Mouse (Mus musculus) liver, adult 2 months (tissue): ENCODE results near the gene Wfdc3.

Source experiments
- CTCF ChIP-seq: fragments of 200-500 bp; IDR thresholded peaks from 2 replicates; pipeline ENCODE4 v1.5.1; 2011; ENCODE audit warnings: low read depth, low read length, control low read depth
- POLR2A ChIP-seq: fragments of 200-500 bp; IDR thresholded peaks from 2 replicates; pipeline ENCODE4 v1.6.1; 2011; ENCODE audit warnings: low read length, control low read depth; ENCODE audit not compliant: insufficient read depth; ENCODE audit errors: extremely low read depth

- TF ChIP-seq CTCF (no peak), POLR2A (no peak)
Observed at GRCm38 (mm10) chr2:164773229-164773988, 27.7 kb upstream of the Wfdc3 start.
